Mouse (Mus musculus) left cerebral cortex, adult 11 months (tissue): ENCODE measurements at regions not wholly inside any gene's neighbourhood (a gene's known extent, or its start where the extent isn't known, plus 50 kb on each side); places are given as distances from the start of the nearest gene placed in this dataset.
"Not testable (repeated sequence)": the region's sequence is repeated elsewhere in the genome, so short reads cannot be mapped to it uniquely, and the experiment has no call there.

Source experiments
- DNase-seq: peaks from one replicate; pipeline ENCODE4 v3.0.0; 2022; ENCODE audit warnings: low spot score

DNA sequence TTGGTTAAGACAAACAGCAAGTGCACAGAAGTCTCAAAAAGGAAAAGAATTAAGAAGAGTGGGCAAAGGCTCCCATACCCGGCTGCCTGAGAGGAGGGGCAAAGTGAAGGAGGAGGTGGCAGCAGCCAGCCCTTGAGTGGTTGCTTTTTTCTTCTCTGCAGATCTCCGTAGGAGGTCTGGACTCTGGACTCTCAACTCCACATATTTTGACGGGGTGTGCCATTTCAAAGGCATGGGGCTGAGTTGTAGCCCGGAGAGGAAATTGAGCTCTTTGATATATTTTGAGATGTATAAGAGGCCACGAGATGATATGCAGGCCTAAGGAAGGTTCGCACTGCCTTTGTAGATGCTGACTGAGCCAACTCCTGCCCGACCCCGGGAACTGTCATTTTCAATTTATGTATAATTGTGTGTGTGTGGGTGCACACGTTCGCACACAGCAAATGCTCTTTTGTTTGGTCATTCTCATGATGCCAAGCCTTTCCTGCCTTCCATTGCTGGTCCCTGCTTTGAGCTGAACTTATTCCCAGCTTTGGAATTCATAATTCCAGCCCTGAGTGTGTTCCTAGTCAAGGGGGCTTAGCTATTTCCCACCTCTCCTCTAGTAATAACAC, 56.4 kb downstream of the Cxcr4 start:
- no peak for DNase-seq

DNA sequence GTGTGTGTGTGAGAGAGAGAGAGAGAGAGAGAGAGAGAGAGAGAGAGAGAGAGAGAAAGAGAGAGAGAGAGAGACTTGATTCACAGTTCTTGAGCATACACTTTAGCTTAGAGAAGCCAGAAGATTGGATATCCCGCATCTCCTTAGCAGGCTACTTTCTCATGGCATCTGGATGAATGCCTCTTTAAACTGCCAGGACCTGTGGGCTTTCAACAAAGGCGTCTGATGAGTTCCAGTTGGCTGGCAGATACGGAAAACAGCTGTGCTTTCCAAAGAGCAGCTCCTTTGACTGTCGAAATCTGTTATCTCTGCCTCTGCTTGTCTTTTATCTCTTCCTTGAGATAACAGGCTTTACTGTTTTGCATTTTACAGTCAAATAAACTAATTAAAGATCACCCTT, 59.5 kb downstream of the Cxcr4 start:
- no peak for DNase-seq

DNA sequence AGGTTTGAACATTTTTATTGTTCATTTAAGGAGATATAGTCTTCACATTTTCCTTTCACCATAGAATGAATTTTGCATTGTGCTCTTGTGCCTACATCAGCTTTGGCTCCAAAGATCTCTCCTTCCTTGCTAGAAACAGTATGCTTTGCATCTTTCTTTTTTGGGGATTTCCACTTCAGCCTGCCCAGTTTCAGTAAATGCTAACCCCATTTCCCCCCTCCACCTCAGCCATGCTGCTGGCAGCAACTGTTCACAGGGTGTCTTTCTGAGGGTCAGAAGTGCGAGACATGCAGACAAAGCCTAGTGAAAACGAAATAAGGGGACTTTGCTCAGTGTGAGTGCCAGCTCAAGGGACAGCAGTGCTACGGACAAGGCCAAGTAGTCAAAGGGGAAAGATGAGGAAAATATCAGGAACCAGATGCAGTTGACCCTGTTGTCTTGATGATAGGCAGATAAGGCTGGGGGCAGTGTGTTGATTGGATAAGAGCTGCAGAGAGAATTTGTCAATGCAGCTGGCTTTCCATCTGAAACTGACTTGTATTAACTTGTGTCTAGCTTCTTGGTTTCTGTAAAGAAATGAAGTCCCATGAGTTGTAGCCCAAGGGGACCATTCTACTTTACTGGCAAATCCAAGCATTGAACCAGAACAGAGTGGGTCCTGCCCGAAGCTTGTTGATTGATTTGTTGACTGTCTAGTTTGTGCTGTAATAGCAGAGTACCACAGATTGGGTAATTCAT, 62.1 kb downstream of the Cxcr4 start:
- no peak for DNase-seq

DNA sequence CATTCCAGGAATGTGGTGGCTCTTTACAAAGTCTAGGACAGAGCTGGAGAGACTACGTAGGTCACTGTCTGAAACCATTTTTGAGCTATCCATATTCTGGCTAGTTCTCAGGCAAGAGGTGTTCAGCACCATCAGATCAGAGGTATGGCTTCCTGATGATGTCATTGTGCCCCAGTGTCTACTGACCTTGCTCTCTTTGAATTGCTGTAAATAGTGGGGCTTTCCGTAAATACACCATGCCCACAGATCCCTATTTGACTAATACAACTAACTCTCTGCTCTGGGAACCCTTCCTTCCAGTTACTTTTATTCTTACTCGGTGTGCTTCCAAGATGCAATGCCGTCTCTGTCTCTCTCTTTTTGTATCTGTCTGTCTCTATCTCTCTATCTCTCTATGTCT, 72.9 kb downstream of the Cxcr4 start:
- DNase-seq, result no peak

DNA sequence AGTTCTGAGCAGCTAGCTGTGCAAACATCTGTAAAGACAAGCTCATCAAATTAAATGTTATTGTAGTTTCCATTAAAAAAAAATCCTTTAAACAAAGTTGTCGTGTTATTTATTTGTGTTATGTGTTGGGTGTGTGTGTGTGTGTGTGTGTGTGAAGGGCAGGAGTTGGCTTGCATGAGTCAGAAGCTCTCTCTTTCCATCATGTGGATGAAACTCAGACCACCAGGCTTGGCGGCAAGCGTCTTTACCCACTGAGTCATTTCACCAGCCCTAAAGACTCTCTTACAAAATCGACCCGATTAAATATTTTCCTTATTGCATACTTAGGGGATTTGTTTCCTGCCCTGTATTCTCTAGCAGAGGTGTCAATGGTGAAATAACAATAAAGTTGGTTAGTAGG, 73.6 kb downstream of the Cxcr4 start:
- DNase-seq, result no peak

DNA sequence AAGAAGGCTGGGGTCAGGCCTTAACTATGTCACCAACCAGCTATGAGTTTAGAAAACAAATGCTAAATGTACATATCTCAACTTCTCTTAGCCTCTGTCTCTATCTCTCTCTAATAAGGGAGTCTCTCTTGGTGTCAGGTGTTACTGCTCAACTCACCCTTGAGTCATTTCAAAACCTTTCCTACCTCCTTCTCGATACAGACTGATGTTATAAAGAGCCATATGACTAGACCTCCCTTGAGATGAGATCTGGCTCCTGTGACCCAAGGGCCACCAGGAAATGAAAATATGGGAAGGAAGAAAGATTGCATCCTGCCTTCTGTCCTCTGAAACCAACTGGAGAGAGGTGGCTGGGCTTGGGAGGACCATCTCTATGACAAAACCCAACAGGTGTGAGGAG, 74.7 kb downstream of the Cxcr4 start:
- no peak for DNase-seq

DNA sequence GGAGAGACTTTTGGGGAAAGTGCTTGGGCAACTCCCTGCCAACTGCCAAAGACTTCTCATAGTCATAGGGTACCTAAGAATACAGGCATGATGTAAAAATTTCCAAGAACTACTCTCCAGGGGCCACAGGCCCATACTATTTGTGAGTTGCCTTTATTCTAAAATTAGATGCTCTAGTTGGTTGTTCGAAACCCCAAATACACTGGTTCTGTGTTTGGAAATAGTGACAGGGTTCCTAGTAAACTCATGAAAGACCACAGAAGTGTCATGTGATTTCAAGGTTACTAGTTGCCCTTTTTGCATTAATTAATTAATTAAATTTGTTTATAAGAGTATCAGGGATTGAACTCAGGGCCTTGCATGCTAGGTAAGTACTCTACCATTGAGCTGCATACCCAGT, 77.8 kb downstream of the Cxcr4 start:
- no peak for DNase-seq

DNA sequence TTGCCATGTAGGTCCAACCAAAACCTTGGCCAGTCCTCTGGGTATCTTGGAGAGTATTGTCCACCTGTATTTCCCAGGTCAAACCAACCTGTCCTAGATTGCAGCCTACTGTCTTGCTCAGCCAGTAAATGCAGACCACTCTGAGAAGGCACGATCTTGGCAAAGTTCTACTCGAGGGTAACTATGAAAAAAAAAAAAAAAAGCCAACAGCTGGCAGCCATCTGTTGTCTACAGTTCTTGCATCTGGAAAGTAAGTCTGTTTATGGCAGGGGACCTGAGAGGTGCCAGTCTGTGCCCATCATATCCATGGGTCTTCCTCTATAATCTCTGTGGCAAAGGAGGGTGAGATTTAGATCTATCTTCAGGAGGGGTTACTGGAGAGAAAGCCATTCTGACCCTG, 78.2 kb downstream of the Cxcr4 start:
- no peak for DNase-seq

DNA sequence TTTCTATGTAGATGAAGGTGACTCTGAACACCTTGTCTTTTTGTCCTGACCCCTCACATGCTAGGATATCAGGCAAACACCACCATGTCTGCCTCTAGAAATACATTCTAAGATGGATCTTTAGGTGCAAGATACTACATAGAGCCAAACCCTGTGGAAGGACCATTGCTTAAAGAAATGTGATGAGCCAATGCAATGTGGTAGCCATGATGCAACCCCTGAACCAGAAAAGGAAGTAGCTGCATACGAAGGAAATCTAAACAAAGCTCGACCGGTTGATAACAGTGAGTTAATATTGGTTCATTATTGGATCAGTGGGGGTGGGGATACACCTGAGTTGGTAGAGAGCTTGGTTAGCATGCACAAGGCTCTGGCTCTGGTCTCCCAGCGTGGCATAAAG, 78.9 kb downstream of the Cxcr4 start:
- no peak for DNase-seq

DNA sequence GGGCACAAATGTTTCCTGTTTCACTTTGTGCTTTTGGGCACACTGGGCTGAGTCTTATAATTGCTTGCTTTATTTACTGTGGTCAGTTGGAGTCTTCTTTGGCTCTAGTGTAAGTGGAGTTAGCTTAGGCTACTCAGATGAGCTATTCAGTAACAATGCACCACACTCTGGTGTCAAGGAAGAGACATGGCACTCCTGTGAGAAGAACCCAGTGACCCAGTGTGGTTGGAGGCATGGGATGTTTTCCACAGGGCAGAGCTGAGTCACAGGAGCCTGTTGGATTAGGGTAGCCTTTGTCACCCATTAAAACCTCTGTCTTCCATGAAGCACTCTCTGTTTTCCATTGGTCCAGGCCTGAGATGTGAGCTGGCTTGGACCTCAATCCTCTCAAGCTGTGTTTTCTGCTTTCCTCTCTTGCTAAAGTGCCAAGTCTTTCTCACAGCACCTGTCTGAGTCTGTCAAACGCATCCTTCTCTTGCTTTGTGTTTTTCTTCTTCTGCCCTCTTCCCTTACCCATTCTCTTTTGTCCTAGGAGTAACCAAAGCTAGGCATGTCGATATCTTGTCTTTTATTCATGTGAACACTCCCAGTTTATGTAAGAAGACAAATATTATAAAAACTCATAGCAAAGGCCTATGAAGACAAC, 83.2 kb downstream of the Cxcr4 start:
- DNase-seq, result no peak

DNA sequence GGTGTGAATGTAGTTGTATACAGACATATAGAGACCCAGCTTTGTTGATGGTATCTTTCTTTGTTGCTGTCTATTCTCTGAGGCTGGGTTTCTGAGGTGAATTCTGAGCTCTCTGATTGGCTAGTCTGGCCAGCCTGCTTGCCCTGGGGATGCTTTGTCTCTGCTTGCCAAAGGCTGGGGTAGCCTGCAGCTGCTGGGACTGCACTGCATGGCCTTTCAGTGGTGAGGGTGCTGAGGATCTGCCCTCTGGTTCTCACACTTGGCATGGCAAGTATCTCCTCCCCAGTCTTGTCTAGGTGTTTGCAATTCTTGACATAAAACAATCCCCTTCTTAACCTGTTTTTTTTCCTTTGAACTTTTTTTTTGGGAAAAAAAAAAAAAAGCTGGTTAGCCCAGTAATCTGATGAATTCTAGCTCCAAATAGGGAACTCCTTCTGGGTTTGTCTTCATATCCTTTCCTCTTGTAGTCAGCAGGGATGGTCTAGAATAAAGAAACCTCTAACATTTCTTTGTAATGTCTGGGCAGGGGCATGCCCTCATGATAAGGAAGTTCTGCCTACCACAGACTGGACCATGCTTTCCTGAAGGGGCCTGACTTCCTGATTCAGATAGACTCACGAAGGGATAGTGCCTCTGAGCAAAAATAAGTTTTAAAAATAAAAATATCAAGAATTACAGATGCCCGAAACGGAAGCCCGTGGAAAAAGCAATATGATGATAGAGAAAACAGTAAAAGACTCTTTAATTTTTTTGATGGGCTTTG, 85.4 kb downstream of the Cxcr4 start:
- DNase-seq, result no peak

DNA sequence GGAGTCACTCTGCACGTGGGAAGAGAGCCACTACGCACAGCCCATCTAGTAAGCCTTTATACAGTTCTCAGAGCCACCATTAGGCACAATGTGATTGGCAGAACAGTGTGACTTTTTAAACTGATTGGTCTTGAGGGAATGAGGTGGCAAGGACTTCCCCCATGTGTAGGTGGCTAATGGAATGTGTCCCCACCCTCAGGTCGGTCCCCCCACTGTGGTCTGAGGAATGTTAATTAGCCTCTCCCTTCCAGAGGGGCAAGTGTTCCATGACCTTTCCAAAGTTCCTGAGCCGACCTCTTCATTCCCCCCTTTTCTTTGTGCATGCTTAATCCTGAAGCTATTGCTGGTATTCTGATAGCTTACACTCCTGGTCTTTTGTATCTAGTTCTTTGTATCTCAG, 87.2 kb upstream of the Dars start:
- DNase-seq, result no peak

DNA sequence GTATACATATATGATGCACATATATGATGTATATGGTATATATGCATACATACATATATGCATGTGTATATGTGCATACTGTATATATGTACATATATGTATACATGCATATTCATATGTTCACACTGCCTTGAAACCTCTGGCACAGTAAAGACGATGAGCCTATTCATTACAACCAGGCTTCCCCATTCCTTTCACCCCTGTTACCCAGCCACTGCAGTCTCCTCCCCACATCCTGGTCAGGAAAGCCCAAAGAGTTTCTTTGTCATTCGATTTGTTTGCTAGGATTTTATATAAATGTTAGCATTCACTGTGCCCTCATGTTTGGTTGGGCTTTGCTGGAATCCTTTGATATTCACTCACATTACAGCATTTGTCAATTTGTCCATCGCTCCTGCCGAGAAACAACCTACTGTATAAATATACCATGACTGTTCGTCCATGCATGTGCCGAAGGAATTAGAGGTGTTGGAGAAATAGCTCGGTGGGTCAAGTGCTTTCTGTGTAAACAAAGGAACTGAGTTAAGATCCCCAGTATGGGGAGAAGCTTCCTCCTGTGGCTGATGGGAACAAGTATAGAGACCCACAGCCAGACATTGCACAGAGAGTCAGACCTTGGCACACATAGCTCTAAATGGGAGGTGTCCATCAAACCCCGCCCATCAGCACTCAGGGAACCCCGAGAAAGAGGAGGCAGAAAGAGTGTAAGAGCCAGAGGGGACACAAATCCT, 81.0 kb upstream of the Dars start:
- DNase-seq, result no peak

DNA sequence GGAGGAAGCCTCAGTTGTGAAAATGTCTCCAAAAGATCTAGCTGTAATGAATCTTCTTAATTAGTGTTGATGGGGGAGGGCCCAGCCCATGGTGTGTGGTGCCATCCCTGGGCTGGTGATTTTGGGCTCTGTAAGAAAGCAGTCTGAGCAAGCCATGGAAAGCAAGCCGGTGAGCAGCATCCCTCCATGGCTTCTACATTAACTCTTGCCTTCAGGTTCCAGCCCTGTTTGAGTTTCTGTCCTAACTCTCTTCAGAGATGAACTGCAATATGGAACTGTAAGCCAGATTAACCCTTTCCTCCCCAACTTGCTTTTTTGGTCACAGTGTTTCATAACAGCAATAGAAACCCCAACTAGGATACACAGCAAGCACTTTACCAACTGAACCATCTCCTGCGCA, 75.1 kb upstream of the Dars start:
- no peak for DNase-seq

DNA sequence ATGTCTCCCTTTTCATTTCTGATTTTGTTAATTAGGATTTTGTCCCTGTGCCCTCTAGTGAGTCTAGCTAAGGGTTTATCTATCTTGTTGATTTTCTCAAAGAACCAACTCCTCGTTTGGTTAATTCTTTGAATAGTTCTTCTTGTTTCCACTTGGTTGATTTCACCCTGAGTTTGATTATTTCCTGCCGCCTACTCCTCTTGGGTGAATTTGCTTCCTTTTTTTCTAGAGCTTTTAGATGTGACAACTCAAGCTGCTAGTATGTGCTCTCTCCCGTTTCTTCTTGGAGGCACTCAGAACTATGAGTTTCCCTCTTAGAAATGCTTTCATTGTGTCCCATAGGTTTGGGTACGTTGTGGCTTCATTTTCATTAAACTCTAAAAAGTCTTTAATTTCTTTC, 70.0 kb upstream of the Dars start:
- DNase-seq, result not testable (repeated sequence)

DNA sequence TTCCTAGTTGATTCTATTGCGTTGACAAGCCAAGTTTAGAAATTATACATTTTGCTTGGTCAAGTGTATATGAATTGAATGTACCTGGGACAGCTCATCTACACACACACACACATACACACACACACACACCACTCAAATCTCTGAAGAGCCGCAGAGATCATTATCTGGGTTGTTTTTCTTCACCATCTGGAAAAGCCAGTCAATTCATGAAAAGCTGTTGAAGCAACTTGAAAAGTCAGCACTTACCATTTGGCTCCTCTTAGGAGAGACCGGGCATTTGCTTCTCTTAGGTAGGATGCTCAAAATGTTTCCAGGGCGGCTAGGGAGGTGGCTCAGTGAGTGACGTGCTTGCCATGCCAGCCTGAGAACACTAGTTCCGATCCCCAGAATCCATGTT, 61.2 kb upstream of the Dars start:
- DNase-seq, result no peak

DNA sequence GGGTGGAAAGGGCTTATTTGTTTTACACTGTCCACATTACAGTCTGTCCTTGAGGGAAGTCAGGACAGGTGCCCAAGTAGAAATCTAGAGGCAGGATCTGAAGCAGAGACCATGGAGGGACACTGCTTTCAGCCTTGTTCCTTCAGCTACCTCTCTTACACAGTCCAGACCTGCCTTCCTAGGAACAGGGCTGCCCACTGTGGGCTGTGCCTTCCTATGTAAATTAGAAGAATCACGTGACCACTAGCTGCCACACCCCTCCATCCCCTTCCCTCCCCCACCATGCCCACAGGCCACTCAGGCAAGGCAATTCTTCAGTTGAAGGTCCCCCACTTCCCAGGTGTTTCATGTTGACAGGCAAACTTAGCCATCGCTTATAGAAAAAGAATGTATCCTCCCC, 60.5 kb upstream of the Dars start:
- no peak for DNase-seq

DNA sequence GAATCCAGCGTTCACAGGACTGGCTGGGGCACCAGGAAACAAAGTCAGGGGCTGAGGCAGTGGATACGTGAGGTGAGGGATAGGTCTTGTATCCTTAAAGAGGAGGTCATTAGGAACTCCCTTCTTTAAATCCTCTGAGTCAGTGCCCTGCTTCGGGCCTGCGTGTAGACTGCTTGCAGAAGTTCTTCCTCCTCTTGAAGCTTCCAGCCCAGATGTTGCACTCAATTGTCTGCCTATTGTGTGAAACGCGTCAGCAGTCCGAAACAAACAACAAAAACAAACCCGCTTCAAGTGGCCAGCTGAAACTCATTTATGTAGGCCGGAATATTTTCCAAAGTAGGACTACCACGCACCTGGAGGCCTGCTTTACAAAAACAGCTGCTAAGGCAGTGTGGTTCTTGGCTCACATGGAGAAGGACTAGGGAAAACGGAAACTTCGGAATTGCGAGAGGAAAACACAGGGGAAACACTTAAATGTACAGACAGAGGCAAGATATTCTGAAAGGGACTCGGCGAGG, 55.6 kb upstream of the Dars start:
- DNase-seq, result no peak

DNA sequence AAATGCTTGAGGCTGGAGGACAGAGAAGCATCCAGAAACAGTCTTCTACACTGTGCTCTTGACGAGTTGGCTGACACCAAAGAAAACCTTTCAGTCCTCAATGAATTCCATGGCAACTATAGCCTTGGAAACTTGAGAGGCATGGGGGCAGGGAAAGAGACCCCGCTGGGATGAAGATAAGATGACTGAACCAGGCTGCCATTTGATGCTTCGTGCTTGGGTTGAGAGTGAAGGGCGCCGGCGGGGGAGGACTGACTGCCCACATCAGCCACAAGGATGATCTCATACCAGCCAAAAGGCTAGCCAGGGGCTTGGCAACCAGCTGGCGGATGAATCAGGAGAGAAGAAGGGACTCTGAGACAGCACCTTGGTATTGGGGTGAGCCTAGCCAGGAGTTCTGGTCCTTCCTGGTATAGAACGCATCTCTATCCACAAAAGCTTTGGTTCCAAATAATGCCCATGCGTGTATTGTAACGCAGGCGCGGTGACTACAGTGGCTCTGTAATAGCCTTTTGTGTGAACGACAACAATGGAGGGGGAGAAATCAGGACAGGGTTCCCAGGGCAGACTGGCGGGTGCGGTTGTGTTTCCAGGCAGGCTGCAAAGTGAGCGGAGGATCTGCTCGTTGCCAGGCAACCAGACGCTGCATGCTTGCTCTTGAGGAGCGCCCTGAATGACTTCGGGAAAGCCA, 55.0 kb upstream of the Dars start:
- peak; percentile 59 for DNase-seq

DNA sequence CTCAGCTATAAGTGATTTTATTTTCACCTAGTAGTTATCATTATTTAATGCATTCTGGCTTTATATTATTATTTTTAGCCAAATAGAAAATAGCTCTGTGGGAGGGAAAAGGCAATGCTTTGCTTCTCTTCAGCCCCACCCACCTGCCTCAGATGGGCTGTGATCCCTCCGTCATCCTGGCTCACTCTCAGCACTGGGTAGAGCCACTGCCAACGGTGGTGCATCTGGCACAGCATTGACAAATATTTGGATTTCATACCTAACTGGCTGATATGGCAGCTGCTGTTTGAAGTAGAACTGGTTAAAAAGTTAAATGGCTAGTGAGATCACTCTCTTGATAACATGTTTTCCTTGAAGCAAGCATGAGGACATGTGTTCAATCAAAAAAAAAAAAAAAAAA, 53.6 kb upstream of the Dars start:
- DNase-seq, result no peak

DNA sequence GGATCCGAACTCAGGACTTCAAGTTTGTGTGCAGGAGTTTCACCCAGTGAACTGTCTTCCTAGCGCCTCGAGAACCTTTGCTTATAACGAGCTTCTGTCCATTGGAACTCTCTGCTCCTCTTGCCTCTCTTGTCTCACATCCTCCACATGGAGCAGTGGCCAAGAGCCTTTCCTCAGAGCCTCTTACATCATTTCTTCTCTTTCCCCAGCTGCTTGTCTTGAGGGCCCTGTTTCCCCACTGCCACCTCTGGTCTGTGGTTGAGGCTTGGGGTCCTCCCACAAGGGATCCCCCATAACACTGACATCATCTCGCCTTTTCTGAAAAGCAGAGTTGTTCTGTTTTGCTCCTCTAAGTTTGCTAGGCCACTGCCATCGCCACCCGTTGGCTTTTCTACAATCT, 51.9 kb upstream of the Dars start:
- no peak for DNase-seq
